Mouse (Mus musculus) midbrain, embryonic 14.5 days (tissue): ENCODE results near the gene Pth2. TPM values are rescaled to one million over a fixed set of nuclear protein-coding genes. Genes with fewer than 3 reads are reported as not detected.

Source experiments
- ATAC-seq: fragments of 200-750 bp; cut with Nextera tagmentation; 2 replicates; pipeline ENCODE4 v1.8.0; 2017; ENCODE audit warnings: moderate number of reproducible peaks, moderate library complexity; ENCODE audit not compliant: low FRiP score, low TSS enrichment
- DNase-seq: peaks from one replicate; pipeline ENCODE4 v3.0.0-alpha.2; 2015
- H3K27ac ChIP-seq: fragments of 300-500 bp; sonication (generic); replicated peaks from 2 replicates; pipeline ENCODE4 v1.5.1; 2014; ENCODE audit warnings: mild to moderate bottlenecking, low read depth, low read length, moderate library complexity
- H3K27me3 ChIP-seq: fragments of 300-500 bp; sonication (generic); 2 replicates; pipeline ENCODE4 v1.6.1; 2014; ENCODE audit warnings: low read length, control low read depth, mixed read lengths; ENCODE audit not compliant: control insufficient read depth, insufficient read depth
- H3K36me3 ChIP-seq: fragments of 300-500 bp; sonication (generic); 2 replicates; pipeline ENCODE4 v1.6.1; 2014; ENCODE audit warnings: low read length, control low read depth; ENCODE audit not compliant: control insufficient read depth, insufficient read depth
- H3K4me1 ChIP-seq: fragments of 300-500 bp; sonication (generic); 2 replicates; pipeline ENCODE4 v1.6.1; 2014; ENCODE audit warnings: mild to moderate bottlenecking, antibody characterized with exemption, low read length, control low read depth; ENCODE audit not compliant: control insufficient read depth, insufficient read depth
- H3K4me2 ChIP-seq: fragments of 300-500 bp; sonication (generic); 2 replicates; pipeline ENCODE4 v1.6.1; 2014; ENCODE audit warnings: mild to moderate bottlenecking, low read length, moderate library complexity
- H3K4me3 ChIP-seq: fragments of 300-500 bp; sonication (generic); replicated peaks from 2 replicates; pipeline ENCODE4 v1.5.1; 2014; ENCODE audit warnings: low read depth, low read length
- H3K9ac ChIP-seq: fragments of 300-500 bp; sonication (generic); replicated peaks from 2 replicates; pipeline ENCODE4 v1.6.1; 2014; ENCODE audit warnings: mild to moderate bottlenecking, low read length, moderate library complexity
- H3K9me3 ChIP-seq: fragments of 300-500 bp; sonication (generic); 2 replicates; pipeline ENCODE4 v1.6.1; 2016; ENCODE audit warnings: low read length, control low read depth, mixed read lengths; ENCODE audit not compliant: control insufficient read depth
- WGBS: fragments of 180-500 bp; shearing (Covaris S2); extraction: QIAGEN DNeasy Blood & Tissue Kit; methylation state at CpG from one replicate; pipeline ENCODE4 v1.1.7; 2014; 5-methylcytosine and 5-hydroxymethylcytosine counted together
- microRNA-seq: library from miRNA; unstranded; fragments of <30 nt; microRNA quantifications from one replicate; pipeline ENCODE4, GENCODE M21; 2016
- polyA plus RNA-seq: library from polyadenylated mRNA; unstranded; fragments of >200 nt; fragmentation: Nextera tagmentation; extraction: Ambion mirVana; gene quantifications from 2 replicates; pipeline ENCODE4 v1.2.1, GENCODE M21; 2014

Pth2 gene
- polyA plus RNA-seq, 1 experiment from 2014 or later: 0.68 TPM

GRCm38 (mm10) chr7:45221680-45222079 lies 40.9 kb downstream of the Pth2 start:
- H3K4me2 ChIP-seq: no peak overlapping the region
- H3K27me3 ChIP-seq: no peaks in the 10 kb centered on the region
- no peak overlapping the region for H3K27ac ChIP-seq
- H3K9ac ChIP-seq: no peak overlapping the region
- H3K9me3 ChIP-seq: no peaks in the 10 kb centered on the region
- H3K36me3 ChIP-seq: peaks cover 17% of the 10 kb centered on the region
- no peak for DNase-seq
- peaks cover 9% of the 10 kb centered on the region; the same call in 1 of the 2 replicates for H3K4me1 ChIP-seq
- 90% methylated on average over 2 of the region's 2 CpGs for WGBS
- ATAC-seq: no peak
- no peak overlapping the region for H3K4me3 ChIP-seq

GRCm38 (mm10) chr7:45224826-45225225 lies 44.0 kb downstream of the Pth2 start:
- no peaks in the 10 kb centered on the region for H3K9me3 ChIP-seq
- H3K27ac ChIP-seq: no peak overlapping the region
- no peaks in the 10 kb centered on the region for H3K27me3 ChIP-seq
- DNase-seq: no peak
- H3K36me3 ChIP-seq: peaks cover 32% of the 10 kb centered on the region
- H3K4me1 ChIP-seq: no peaks in the 10 kb centered on the region
- H3K4me2 ChIP-seq: no peak overlapping the region
- whole genome bisulfite sequencing: 95% methylated on average over 7 of the region's 7 CpGs
- ATAC-seq: no peak
- H3K9ac ChIP-seq: no peak overlapping the region
- H3K4me3 ChIP-seq: no peak overlapping the region

GRCm38 (mm10) chr7:45226421-45226820 lies 45.6 kb downstream of the Pth2 start:
- WGBS: 99% methylated on average over 5 of the region's 5 CpGs
- ATAC-seq: no peak
- H3K9me3 ChIP-seq: no peaks in the 10 kb centered on the region
- H3K4me3 ChIP-seq: no peak overlapping the region
- H3K36me3 ChIP-seq: peaks cover 32% of the 10 kb centered on the region
- H3K4me1 ChIP-seq: no peaks in the 10 kb centered on the region
- no peak overlapping the region for H3K9ac ChIP-seq
- H3K4me2 ChIP-seq: no peak overlapping the region
- H3K27ac ChIP-seq: no peak overlapping the region
- H3K27me3 ChIP-seq: no peaks in the 10 kb centered on the region
- no peak for DNase-seq

DNA sequence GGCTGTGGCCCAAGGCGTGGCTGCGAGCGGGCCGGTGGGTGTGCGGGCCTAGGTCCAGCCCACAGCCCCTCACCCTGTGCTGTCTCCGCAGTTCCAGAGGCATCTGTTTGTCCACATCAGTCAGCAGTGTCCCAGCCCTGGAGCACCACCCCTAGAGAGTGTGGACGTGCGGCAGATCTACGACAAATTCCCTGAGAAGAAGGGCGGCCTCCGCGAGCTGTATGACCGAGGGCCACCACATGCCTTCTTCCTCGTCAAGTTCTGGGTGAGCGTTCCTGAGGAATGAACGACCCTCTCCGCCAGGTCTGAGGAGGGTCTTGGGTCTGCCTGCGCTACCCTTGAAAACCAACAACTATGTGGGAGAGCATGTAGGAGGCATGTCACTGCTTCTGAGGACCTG lies 47.8 kb downstream of the Pth2 start:
- Histone ChIP-seq H3K4me3 (no peak overlapping the region), H3K27me3 (no peaks in the 10 kb centered on the region), H3K9ac (no peak overlapping the region), H3K4me2 (no peak overlapping the region), H3K27ac (no peak overlapping the region), H3K9me3 (no peaks in the 10 kb centered on the region), H3K4me1 (no peaks in the 10 kb centered on the region), H3K36me3 (peaks cover 30% of the 10 kb centered on the region)
- WGBS: 96% methylated on average over 18 of the region's 18 CpGs
- DNase-seq (no peak), ATAC-seq (no peak)

- H3K36me3 ChIP-seq: peaks cover 27% of the 10 kb centered on the region
- ATAC-seq: no peak
- H3K9ac ChIP-seq: no peak overlapping the region
- DNase-seq: no peak
- no peak overlapping the region for H3K4me2 ChIP-seq
- no peak overlapping the region for H3K27ac ChIP-seq
- no peaks in the 10 kb centered on the region for H3K27me3 ChIP-seq
- peaks cover under 1% of the 10 kb centered on the region; the same call in 1 of the 2 replicates for H3K4me1 ChIP-seq
- WGBS: 99% methylated on average over 8 of the region's 8 CpGs
- no peak overlapping the region for H3K4me3 ChIP-seq
- no peaks in the 10 kb centered on the region for H3K9me3 ChIP-seq
These were observed 48.3 kb downstream of the Pth2 start for GRCm38 (mm10) chr7:45229046-45229445.

GRCm38 (mm10) chr7:45229459-45230203 lies 48.8 kb downstream of the Pth2 start:
- ATAC-seq (no peak), DNase-seq (no peak)
- H3K9ac ChIP-seq: no peak overlapping the region
- H3K4me2 ChIP-seq: no peak overlapping the region
- H3K36me3 ChIP-seq: peaks cover 27% of the 10 kb centered on the region
- 89% methylated on average over 7 of the region's 7 CpGs for WGBS
- H3K9me3 ChIP-seq: no peaks in the 10 kb centered on the region
- peaks cover 5% of the 10 kb centered on the region; the same call in 1 of the 2 replicates for H3K4me1 ChIP-seq
- H3K27me3 ChIP-seq: no peaks in the 10 kb centered on the region
- H3K27ac ChIP-seq: no peak overlapping the region
- no peak overlapping the region for H3K4me3 ChIP-seq

GRCm38 (mm10) chr7:45231192-45231591 lies 50.4 kb downstream of the Pth2 start:
- Histone ChIP-seq H3K4me1 (peaks cover 14% of the 10 kb centered on the region; the same call in 1 of the 2 replicates), H3K4me2 (no peak overlapping the region), H3K27me3 (no peaks in the 10 kb centered on the region), H3K4me3 (no peak overlapping the region), H3K27ac (no peak overlapping the region), H3K9ac (no peak overlapping the region), H3K9me3 (no peaks in the 10 kb centered on the region), H3K36me3 (peaks cover 27% of the 10 kb centered on the region)
- ATAC-seq (no peak), DNase-seq (no peak)
- WGBS: 91% methylated on average over 12 of the region's 12 CpGs

Small RNAs within 50 kb of the gene (microRNA-seq; reads per million reads assigned to microRNA genes)
- gene Mir7055: not detected

Other genes with a start within 250 kb of the Pth2 start
- not detected in 2 replicates for gene Tsks, start 237.8 kb upstream of the Pth2 start, polyA plus RNA-seq
- 50.1 and 52.3 TPM in 2 replicates for gene Cpt1c, start 206.1 kb upstream of the Pth2 start, polyA plus RNA-seq
- 236 and 281 TPM in 2 replicates for gene Prmt1, start 194.4 kb upstream of the Pth2 start, polyA plus RNA-seq
- 46.7 and 54.0 TPM in 2 replicates for gene Irf3, start 183.3 kb upstream of the Pth2 start, polyA plus RNA-seq
- 11.8 and 15.4 TPM in 2 replicates for gene Bcl2l12, start 182.3 kb upstream of the Pth2 start, polyA plus RNA-seq
- gene Scaf1, start 164.6 kb upstream of the Pth2 start, polyA plus RNA-seq: 60.6 and 61.2 TPM in 2 replicates
- 9.7 and 13.2 TPM in 2 replicates for gene Rras, start 163.0 kb upstream of the Pth2 start, polyA plus RNA-seq
- 19.5 and 21.4 TPM in 2 replicates for gene Prr12, start 128.1 kb upstream of the Pth2 start, polyA plus RNA-seq
- 55.3 and 65.9 TPM in 2 replicates for gene Nosip, start 118.6 kb upstream of the Pth2 start, polyA plus RNA-seq
- gene Prrg2, start 118.3 kb upstream of the Pth2 start, polyA plus RNA-seq: 10.1 and 12.2 TPM in 2 replicates
- gene Rcn3, start 88.8 kb upstream of the Pth2 start, polyA plus RNA-seq: 31.2 and 59.3 TPM in 2 replicates
- gene Fcgrt, start 77.1 kb upstream of the Pth2 start, polyA plus RNA-seq: 4.8 and 21.8 TPM in 2 replicates
- 915 and 960 TPM in 2 replicates for gene Rps11, start 56.6 kb upstream of the Pth2 start, polyA plus RNA-seq
- gene Rpl13a, start 52.2 kb upstream of the Pth2 start, polyA plus RNA-seq: 746 and 846 TPM in 2 replicates
- gene Gm45713, start 44.8 kb upstream of the Pth2 start, polyA plus RNA-seq: 0.53 TPM in 1 of 2 replicates, not detected in the other
- gene Flt3l, start 44.6 kb upstream of the Pth2 start, polyA plus RNA-seq: 0.50 and 1.4 TPM in 2 replicates
- 92.8 and 96.2 TPM in 2 replicates for gene Pih1d1, start 26.7 kb upstream of the Pth2 start, polyA plus RNA-seq
- gene Aldh16a1, start 26.4 kb upstream of the Pth2 start, polyA plus RNA-seq: 21.2 and 24.1 TPM in 2 replicates
- 0.39 and 0.62 TPM in 2 replicates for gene Slc17a7, start 17.0 kb upstream of the Pth2 start, polyA plus RNA-seq
- gene Gfy, start 1.4 kb upstream of the Pth2 start, polyA plus RNA-seq: not detected in 2 replicates
- 0.33 and 0.34 TPM in 2 replicates for gene Ccdc155, start 23.9 kb downstream of the Pth2 start, polyA plus RNA-seq
- 2.4 and 2.7 TPM in 2 replicates for gene Dkkl1, start 31.2 kb downstream of the Pth2 start, polyA plus RNA-seq
- gene Tead2, start 34.8 kb downstream of the Pth2 start, polyA plus RNA-seq: 38.4 and 59.7 TPM in 2 replicates
- 0.76 and 1.0 TPM in 2 replicates for gene Cd37, start 58.1 kb downstream of the Pth2 start, polyA plus RNA-seq
- 0.16 and 0.54 TPM in 2 replicates for gene Slc6a16, start 60.1 kb downstream of the Pth2 start, polyA plus RNA-seq
- not detected in 2 replicates for gene Slc6a21, start 96.5 kb downstream of the Pth2 start, polyA plus RNA-seq
- gene Trpm4, start 152.8 kb downstream of the Pth2 start, polyA plus RNA-seq: 8.4 and 9.5 TPM in 2 replicates
- gene Hrc, start 154.3 kb downstream of the Pth2 start, polyA plus RNA-seq: not detected in 2 replicates
- gene Ppfia3, start 186.0 kb downstream of the Pth2 start, polyA plus RNA-seq: 26.9 and 28.0 TPM in 2 replicates
- 11.6 and 26.5 TPM in 2 replicates for gene Lin7b, start 189.6 kb downstream of the Pth2 start, polyA plus RNA-seq
- 80.6 and 135 TPM in 2 replicates for gene Snrnp70, start 214.7 kb downstream of the Pth2 start, polyA plus RNA-seq
- gene Kcna7, start 224.7 kb downstream of the Pth2 start, polyA plus RNA-seq: not detected in 2 replicates
- gene Ntf5, start 232.7 kb downstream of the Pth2 start, polyA plus RNA-seq: not detected in 2 replicates
- gene Lhb, start 239.8 kb downstream of the Pth2 start, polyA plus RNA-seq: 0.34 TPM in 1 of 2 replicates, not detected in the other